Mouse (Mus musculus): ENCODE measurements around the gene Il21r.

DNA sequence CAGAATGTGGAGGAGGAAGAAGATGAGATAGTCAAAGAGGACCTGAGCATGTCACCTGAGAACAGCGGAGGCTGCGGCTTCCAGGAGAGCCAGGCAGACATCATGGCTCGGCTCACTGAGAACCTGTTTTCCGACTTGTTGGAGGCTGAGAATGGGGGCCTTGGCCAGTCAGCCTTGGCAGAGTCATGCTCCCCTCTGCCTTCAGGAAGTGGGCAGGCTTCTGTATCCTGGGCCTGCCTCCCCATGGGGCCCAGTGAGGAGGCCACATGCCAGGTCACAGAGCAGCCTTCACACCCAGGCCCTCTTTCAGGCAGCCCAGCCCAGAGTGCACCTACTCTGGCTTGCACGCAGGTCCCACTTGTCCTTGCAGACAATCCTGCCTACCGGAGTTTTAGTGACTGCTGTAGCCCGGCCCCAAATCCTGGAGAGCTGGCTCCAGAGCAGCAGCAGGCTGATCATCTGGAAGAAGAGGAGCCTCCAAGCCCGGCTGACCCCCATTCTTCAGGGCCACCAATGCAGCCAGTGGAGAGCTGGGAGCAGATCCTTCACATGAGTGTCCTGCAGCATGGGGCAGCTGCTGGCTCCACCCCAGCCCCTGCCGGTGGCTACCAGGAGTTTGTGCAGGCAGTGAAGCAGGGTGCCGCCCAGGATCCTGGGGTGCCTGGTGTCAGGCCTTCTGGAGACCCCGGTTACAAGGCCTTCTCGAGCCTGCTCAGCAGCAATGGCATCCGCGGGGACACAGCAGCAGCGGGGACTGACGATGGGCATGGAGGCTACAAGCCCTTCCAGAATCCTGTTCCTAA is 27.3 kb upstream of the Il21r start:
- no peak for TF ChIP-seq POLR2A (IDR thresholded peaks at IDR 0.05; ENCODE audit: insufficient read length, low read depth)
- TF ChIP-seq MYOG (IDR thresholded peaks at IDR 0.05; ENCODE audit: control insufficient read depth in 1 of 3, insufficient read depth in 1 of 3, insufficient read length in 2 of 3, low read depth in 2 of 3): no peak
- no peak for TF ChIP-seq CEBPB (IDR thresholded peaks at IDR 0.05; ENCODE audit: insufficient read depth, poor library complexity, severe bottlenecking)
- no peak for TF ChIP-seq TCF12 (IDR thresholded peaks at IDR 0.05; ENCODE audit: insufficient read depth, poor library complexity, severe bottlenecking)
- no peak for TF ChIP-seq MAX (IDR thresholded peaks at IDR 0.05; ENCODE audit: low read depth)
